Mouse (Mus musculus) forebrain, embryonic 15.5 days (tissue): ENCODE measurements around the gene Vps39. TPM values are rescaled to one million over a fixed set of nuclear protein-coding genes. Genes with fewer than 3 reads are reported as not detected.

Experiments used
- ATAC-seq: fragments of 200-750 bp; cut with Nextera tagmentation; replicated peaks from 2 replicates; pipeline ENCODE4 v1.8.0; 2017; ENCODE audit warnings: mild to moderate bottlenecking, moderate TSS enrichment, moderate library complexity
- H3K27ac ChIP-seq: fragments of 300-500 bp; sonication (generic); replicated peaks from 2 replicates; pipeline ENCODE4 v1.5.1; 2015; ENCODE audit warnings: mild to moderate bottlenecking, inconsistent platforms
- H3K27me3 ChIP-seq: fragments of 300-500 bp; sonication (generic); 2 replicates; pipeline ENCODE4 v1.6.1; 2015; ENCODE audit warnings: inconsistent platforms
- H3K36me3 ChIP-seq: fragments of 300-500 bp; sonication (generic); 2 replicates; pipeline ENCODE4 v1.6.1; 2015; ENCODE audit warnings: mild to moderate bottlenecking, inconsistent platforms
- H3K4me1 ChIP-seq: fragments of 300-500 bp; sonication (generic); 2 replicates; pipeline ENCODE4 v1.6.1; 2015; ENCODE audit warnings: inconsistent platforms
- H3K4me2 ChIP-seq: fragments of 300-500 bp; sonication (generic); replicated peaks from 2 replicates; pipeline ENCODE4 v1.6.1; 2015; ENCODE audit warnings: mild to moderate bottlenecking, inconsistent platforms
- H3K4me3 ChIP-seq: fragments of 300-500 bp; sonication (generic); 2 replicates; pipeline ENCODE4 v1.5.1; 2015; ENCODE audit warnings: mild to moderate bottlenecking, inconsistent platforms
- H3K9ac ChIP-seq: fragments of 300-500 bp; sonication (generic); replicated peaks from 2 replicates; pipeline ENCODE4 v1.6.1; 2015; ENCODE audit warnings: mild to moderate bottlenecking, inconsistent platforms
- H3K9me3 ChIP-seq: fragments of 300-500 bp; sonication (generic); 2 replicates; pipeline ENCODE4 v1.6.1; 2016; ENCODE audit warnings: inconsistent platforms
- WGBS: fragments of 180-500 bp; shearing (Covaris S2); methylation state at CpG from one replicate; pipeline ENCODE4 v1.1.7; 2015; ENCODE audit warnings: mixed read lengths; 5-methylcytosine and 5-hydroxymethylcytosine counted together
- polyA plus RNA-seq: library from polyadenylated mRNA; unstranded; fragments of >200 nt; fragmentation: Nextera tagmentation; extraction: Ambion mirVana; gene quantifications from 2 replicates; pipeline ENCODE4 v1.2.1, GENCODE M21; 2015

Vps39 gene
- 50.0 and 50.9 TPM in 2 replicates for polyA plus RNA-seq

GRCm38 (mm10) chr2:120352682-120353646 lies at the start of gene Vps39:
TSS of gene Vps39 (minus strand) at chr2:120353137.
- Histone ChIP-seq H3K4me1 (peaks cover 16% of the 10 kb centered on the region), H3K9ac (peak within 1 kb of the TSS; percentile 88), H3K4me2 (peak within 1 kb of the TSS; percentile 54), H3K27me3 (no peaks in the 10 kb centered on the region), H3K4me3 (peak within 1 kb of the TSS; percentile 64), H3K9me3 (no peaks in the 10 kb centered on the region), H3K36me3 (peaks cover 41% of the 10 kb centered on the region), H3K27ac (peak within 1 kb of the TSS; percentile 57)
- peak; percentile 100 for ATAC-seq
- 11% methylated on average over 44 of the region's 44 CpGs for WGBS

GRCm38 (mm10) chr2:120397951-120398350 lies 45.0 kb upstream of the Vps39 start:
- no peak overlapping the region for H3K27ac ChIP-seq
- ATAC-seq, result no peak
- H3K9me3 ChIP-seq, result no peaks in the 10 kb centered on the region
- no peak overlapping the region for H3K4me2 ChIP-seq
- no peak overlapping the region for H3K9ac ChIP-seq
- peaks cover 36% of the 10 kb centered on the region for H3K36me3 ChIP-seq
- H3K4me3 ChIP-seq, result no peak overlapping the region
- H3K27me3 ChIP-seq, result no peaks in the 10 kb centered on the region
- WGBS, result 83% methylated on average over 1 of the region's 1 CpGs
- peaks cover 13% of the 10 kb centered on the region for H3K4me1 ChIP-seq

GRCm38 (mm10) chr2:120392406-120392805 lies 39.5 kb upstream of the Vps39 start:
- Histone ChIP-seq H3K4me3 (no peak overlapping the region), H3K36me3 (peaks cover 68% of the 10 kb centered on the region), H3K4me2 (no peak overlapping the region), H3K9me3 (no peaks in the 10 kb centered on the region), H3K9ac (no peak overlapping the region), H3K27me3 (no peaks in the 10 kb centered on the region), H3K27ac (no peak overlapping the region), H3K4me1 (no peaks in the 10 kb centered on the region)
- ATAC-seq, result no peak

- no peak overlapping the region for H3K9ac ChIP-seq
- H3K4me1 ChIP-seq, result no peaks in the 10 kb centered on the region
- H3K4me2 ChIP-seq, result no peak overlapping the region
- H3K27me3 ChIP-seq, result no peaks in the 10 kb centered on the region
- 92% methylated on average over 1 of the region's 1 CpGs for WGBS
- no peaks in the 10 kb centered on the region for H3K9me3 ChIP-seq
- no peak overlapping the region for H3K27ac ChIP-seq
- H3K4me3 ChIP-seq, result no peak overlapping the region
- ATAC-seq, result no peak
- H3K36me3 ChIP-seq, result peaks cover 65% of the 10 kb centered on the region
These were observed 38.0 kb upstream of the Vps39 start for GRCm38 (mm10) chr2:120390934-120391333.

GRCm38 (mm10) chr2:120389376-120389775 lies 36.4 kb upstream of the Vps39 start:
- no peaks in the 10 kb centered on the region for H3K27me3 ChIP-seq
- H3K4me3 ChIP-seq, result no peak overlapping the region
- H3K4me2 ChIP-seq, result no peak overlapping the region
- WGBS, result 89% methylated on average over 3 of the region's 3 CpGs
- no peak for ATAC-seq
- no peak overlapping the region for H3K27ac ChIP-seq
- H3K4me1 ChIP-seq, result no peaks in the 10 kb centered on the region
- no peaks in the 10 kb centered on the region for H3K9me3 ChIP-seq
- no peak overlapping the region for H3K9ac ChIP-seq
- H3K36me3 ChIP-seq, result peaks cover 59% of the 10 kb centered on the region

GRCm38 (mm10) chr2:120387291-120387690 lies 34.4 kb upstream of the Vps39 start:
- 89% methylated on average over 1 of the region's 1 CpGs for WGBS
- H3K9ac ChIP-seq, result no peak overlapping the region
- H3K4me1 ChIP-seq, result no peaks in the 10 kb centered on the region
- H3K4me2 ChIP-seq, result no peak overlapping the region
- no peaks in the 10 kb centered on the region for H3K9me3 ChIP-seq
- H3K27me3 ChIP-seq, result no peaks in the 10 kb centered on the region
- H3K4me3 ChIP-seq, result no peak overlapping the region
- ATAC-seq, result no peak
- H3K27ac ChIP-seq, result no peak overlapping the region
- H3K36me3 ChIP-seq, result peaks cover 55% of the 10 kb centered on the region

- no peaks in the 10 kb centered on the region for H3K9me3 ChIP-seq
- H3K4me2 ChIP-seq, result no peak overlapping the region
- no peaks in the 10 kb centered on the region for H3K4me1 ChIP-seq
- no peak overlapping the region for H3K4me3 ChIP-seq
- no peak overlapping the region for H3K27ac ChIP-seq
- peaks cover 61% of the 10 kb centered on the region for H3K36me3 ChIP-seq
- H3K27me3 ChIP-seq, result no peaks in the 10 kb centered on the region
- 97% methylated on average over 1 of the region's 1 CpGs for WGBS
- H3K9ac ChIP-seq, result no peak overlapping the region
- ATAC-seq, result no peak
These were observed 33.3 kb upstream of the Vps39 start for GRCm38 (mm10) chr2:120386264-120386663.

GRCm38 (mm10) chr2:120373858-120374257 lies 20.9 kb upstream of the Vps39 start:
- no peaks in the 10 kb centered on the region for H3K27me3 ChIP-seq
- no peaks in the 10 kb centered on the region for H3K9me3 ChIP-seq
- no peak overlapping the region for H3K9ac ChIP-seq
- no peak overlapping the region for H3K27ac ChIP-seq
- H3K4me3 ChIP-seq, result no peak overlapping the region
- H3K36me3 ChIP-seq, result peaks cover 67% of the 10 kb centered on the region
- no peaks in the 10 kb centered on the region for H3K4me1 ChIP-seq
- 78% methylated on average over 4 of the region's 4 CpGs for WGBS
- H3K4me2 ChIP-seq, result no peak overlapping the region
- no peak for ATAC-seq

- no peaks in the 10 kb centered on the region for H3K27me3 ChIP-seq
- H3K27ac ChIP-seq, result no peak overlapping the region
- H3K4me2 ChIP-seq, result no peak overlapping the region
- no peak overlapping the region for H3K9ac ChIP-seq
- H3K4me3 ChIP-seq, result no peak overlapping the region
- peaks cover 71% of the 10 kb centered on the region for H3K36me3 ChIP-seq
- no peaks in the 10 kb centered on the region for H3K4me1 ChIP-seq
- WGBS, result 87% methylated on average over 4 of the region's 4 CpGs
- H3K9me3 ChIP-seq, result no peaks in the 10 kb centered on the region
- ATAC-seq, result no peak
These were observed 14.7 kb upstream of the Vps39 start for GRCm38 (mm10) chr2:120367416-120368207.

- WGBS, result 91% methylated on average over 3 of the region's 3 CpGs
- no peak for ATAC-seq
- H3K36me3 ChIP-seq, result peaks cover 73% of the 10 kb centered on the region
These were observed 13.6 kb upstream of the Vps39 start for GRCm38 (mm10) chr2:120366501-120366900.

GRCm38 (mm10) chr2:120360425-120360824 lies 7.5 kb upstream of the Vps39 start:
- peaks cover 62% of the 10 kb centered on the region for H3K36me3 ChIP-seq
- H3K9ac ChIP-seq, result no peak overlapping the region
- no peak overlapping the region for H3K27ac ChIP-seq
- no peaks in the 10 kb centered on the region for H3K9me3 ChIP-seq
- H3K4me1 ChIP-seq, result no peaks in the 10 kb centered on the region
- H3K4me2 ChIP-seq, result no peak overlapping the region
- 82% methylated on average over 1 of the region's 1 CpGs for WGBS
- ATAC-seq, result no peak
- H3K4me3 ChIP-seq, result no peak overlapping the region
- no peaks in the 10 kb centered on the region for H3K27me3 ChIP-seq

More at GRCm38 (mm10) chr2:120366501-120366900, 13.6 kb upstream of the Vps39 start:
- Histone ChIP-seq H3K9ac (no peak overlapping the region), H3K27ac (no peak overlapping the region), H3K9me3 (no peaks in the 10 kb centered on the region), H3K4me2 (no peak overlapping the region), H3K4me1 (no peaks in the 10 kb centered on the region), H3K27me3 (no peaks in the 10 kb centered on the region), H3K4me3 (no peak overlapping the region)

GRCm38 (mm10) chr2:120351321-120351720 lies 1.6 kb downstream of the Vps39 start:
- no peak overlapping the region for H3K27ac ChIP-seq
- ATAC-seq, result no peak
- peaks cover 16% of the 10 kb centered on the region for H3K4me1 ChIP-seq
- no peak overlapping the region for H3K4me3 ChIP-seq
- 0 out of 2 replicates have a peak overlapping the region, but pooled peaks have one; percentile 54 for H3K4me2 ChIP-seq
- H3K36me3 ChIP-seq, result peaks cover 45% of the 10 kb centered on the region
- H3K9ac ChIP-seq, result no peak overlapping the region
- H3K27me3 ChIP-seq, result no peaks in the 10 kb centered on the region
- H3K9me3 ChIP-seq, result no peaks in the 10 kb centered on the region
- 81% methylated on average over 5 of the region's 5 CpGs for WGBS
